Mouse (Mus musculus): ENCODE results near the gene Kcnmb1.

GRCm38 (mm10) chr11:33944067-33944785, 18.6 kb upstream of the Kcnmb1 start:
- TF ChIP-seq CTCF (IDR thresholded peaks at IDR 0.05; ENCODE audit: low read depth, low read length) (no peak), POLR2A (IDR thresholded peaks at IDR 0.05; ENCODE audit: extremely low read depth, insufficient read depth, low read length) (no peak)

Measured in liver, adult 2 months (tissue).